In genomic region chr3:144332353-144332752, GRCm38 (mm10) we compare ENCODE assay signal across 14 mouse cellular contexts.
DNase-seq lines count a peak whose midpoint lies in the region; ATAC-seq and TF ChIP-seq lines count a peak whose summit lies in the region.
"Had no signal": no experiment of that assay in that cellular context is flagged by ENCODE, and none has a peak within 500 bp of the region (broad histone marks: within the 10 kb centered on the region; RNA-seq: fewer than 3 reads in every experiment).

No protein-coding gene starts in this region.

- 0 out of 2 replicates have a peak, but pooled peaks have one; percentile 40 for ATAC-seq in neural tube, embryonic 11.5 days (ENCODE audit: insufficient read depth, low FRiP score, low TSS enrichment)
- no peak for ATAC-seq in neural tube, embryonic 15.5 days (ENCODE audit: low FRiP score)
- peak; percentile 73 for ATAC-seq in forebrain, embryonic 13.5 days
- peak; percentile 46; the same call in 1 of the 2 replicates for ATAC-seq in hindbrain, postnatal 0 days

- 7% methylated on average over 5 of the region's 5 CpGs for WGBS in neural tube, embryonic 11.5 days
- 4% methylated on average over 5 of the region's 5 CpGs for WGBS in neural tube, embryonic 15.5 days
- 18% methylated on average over 5 of the region's 5 CpGs for WGBS in forebrain, embryonic 13.5 days
- WGBS in hindbrain, postnatal 0 days: 11% methylated on average over 5 of the region's 5 CpGs

- H3K27me3 ChIP-seq in neural tube, embryonic 11.5 days (ENCODE audit: control insufficient read depth, insufficient read depth, low read length): no peaks in the 10 kb centered on the region
- H3K27me3 ChIP-seq in neural tube, embryonic 15.5 days (replicated peaks): no peaks in the 10 kb centered on the region
- H3K27me3 ChIP-seq in forebrain, embryonic 13.5 days: no peaks in the 10 kb centered on the region
- no peaks in the 10 kb centered on the region for H3K27me3 ChIP-seq in hindbrain, postnatal 0 days (ENCODE audit: insufficient read depth, low read length)
- H3K27me3 ChIP-seq: liver, embryonic 15.5 days had no signal

- peak; percentile 33 for DNase-seq in neural tube, embryonic 11.5 days (ENCODE audit: low spot score)
- DNase-seq in hindbrain, postnatal 0 days (ENCODE audit: low spot score): peak; percentile 30
- DNase-seq in gastrocnemius, postnatal 25 days: no peak
- no peak for DNase-seq in frontal cortex, adult 2 months (ENCODE audit: extremely low spot score in 1 of 2, low spot score in 1 of 2)
- DNase-seq in urinary bladder, postnatal 36 days (ENCODE audit: low spot score in 2 of 2): no peak
- no peak for DNase-seq in frontal cortex, postnatal 10 days (ENCODE audit: low spot score in 2 of 2)
- DNase-seq: B cell, adult 2 months; gastrocnemius, postnatal 36 days; layer of hippocampus, adult 9-11 months; left cerebral cortex, postnatal 4 days had no signal

- no peak overlapping the region for H3K4me3 ChIP-seq in neural tube, embryonic 11.5 days (ENCODE audit: low read depth, low read length)
- H3K4me3 ChIP-seq in neural tube, embryonic 15.5 days (replicated peaks): no peak overlapping the region
- no peak overlapping the region for H3K4me3 ChIP-seq in forebrain, embryonic 13.5 days
- no peak overlapping the region for H3K4me3 ChIP-seq in hindbrain, postnatal 0 days (ENCODE audit: low read length)
- H3K4me3 ChIP-seq: liver, embryonic 15.5 days had no signal

- TF ChIP-seq CTCF in hindbrain, postnatal 0 days (IDR thresholded peaks at IDR 0.05; ENCODE audit: low read depth): no peak

- H3K4me2 ChIP-seq in neural tube, embryonic 11.5 days (ENCODE audit: low read depth): no peak overlapping the region
- no peak overlapping the region for H3K4me2 ChIP-seq in neural tube, embryonic 15.5 days
- H3K4me2 ChIP-seq in forebrain, embryonic 13.5 days: no peak overlapping the region
- H3K4me2 ChIP-seq in hindbrain, postnatal 0 days (ENCODE audit: low read depth, low read length): no peak overlapping the region
- H3K4me2 ChIP-seq: liver, embryonic 15.5 days had no signal

- no peak overlapping the region for H3K9ac ChIP-seq in neural tube, embryonic 11.5 days (ENCODE audit: low read length)
- H3K9ac ChIP-seq in neural tube, embryonic 15.5 days (replicated peaks): no peak overlapping the region
- no peak overlapping the region for H3K9ac ChIP-seq in forebrain, embryonic 13.5 days
- H3K9ac ChIP-seq in hindbrain, postnatal 0 days (replicated peaks; ENCODE audit: low read length): no peak overlapping the region
- H3K9ac ChIP-seq: liver, embryonic 15.5 days had no signal

- H3K36me3 ChIP-seq in neural tube, embryonic 11.5 days (ENCODE audit: control insufficient read depth, insufficient read depth, low read length): no peaks in the 10 kb centered on the region
- H3K36me3 ChIP-seq in neural tube, embryonic 15.5 days: no peaks in the 10 kb centered on the region
- no peaks in the 10 kb centered on the region for H3K36me3 ChIP-seq in forebrain, embryonic 13.5 days (ENCODE audit: poor library complexity, severe bottlenecking)
- no peaks in the 10 kb centered on the region for H3K36me3 ChIP-seq in hindbrain, postnatal 0 days (ENCODE audit: insufficient read depth, low read length)
- H3K36me3 ChIP-seq: liver, embryonic 15.5 days had no signal

- no peak overlapping the region for H3K27ac ChIP-seq in neural tube, embryonic 11.5 days (ENCODE audit: low read depth, low read length)
- no peak overlapping the region for H3K27ac ChIP-seq in neural tube, embryonic 15.5 days (replicated peaks)
- H3K27ac ChIP-seq in forebrain, embryonic 13.5 days: no peak overlapping the region
- H3K27ac ChIP-seq in hindbrain, postnatal 0 days: no peak overlapping the region
- H3K27ac ChIP-seq: liver, embryonic 15.5 days; macrophage had no signal

- H3K4me1 ChIP-seq in neural tube, embryonic 11.5 days (ENCODE audit: control insufficient read depth, insufficient read depth, low read length): no peaks in the 10 kb centered on the region
- H3K4me1 ChIP-seq in neural tube, embryonic 15.5 days: peaks cover 13% of the 10 kb centered on the region; the same call in 1 of the 2 replicates
- H3K4me1 ChIP-seq in forebrain, embryonic 13.5 days: peaks cover 16% of the 10 kb centered on the region
- H3K4me1 ChIP-seq in hindbrain, postnatal 0 days (ENCODE audit: insufficient read depth, low read length): no peaks in the 10 kb centered on the region
- H3K4me1 ChIP-seq: liver, embryonic 15.5 days had no signal

- H3K9me3 ChIP-seq in neural tube, embryonic 11.5 days (ENCODE audit: control insufficient read depth, low read length): no peaks in the 10 kb centered on the region
- no peaks in the 10 kb centered on the region for H3K9me3 ChIP-seq in neural tube, embryonic 15.5 days (replicated peaks)
- H3K9me3 ChIP-seq in forebrain, embryonic 13.5 days (replicated peaks): no peaks in the 10 kb centered on the region
- no peaks in the 10 kb centered on the region for H3K9me3 ChIP-seq in hindbrain, postnatal 0 days (ENCODE audit: low read length)
- H3K9me3 ChIP-seq: liver, embryonic 15.5 days had no signal

Comparison
In these comparisons a context has a peak if more than half of its experiments do, and no peak if none do; other contexts are left out.
1. DNase-seq: peak in neural tube, embryonic 11.5 days (single experiment) and hindbrain, postnatal 0 days (single experiment); none in gastrocnemius, postnatal 25 days (single experiment), frontal cortex, adult 2 months (0 of 2), urinary bladder, postnatal 36 days (0 of 2) and frontal cortex, postnatal 10 days (0 of 2).